Mouse (Mus musculus) stomach, embryonic 16.5 days (tissue): ENCODE results near the gene Isyna1. TPM values are rescaled to one million over a fixed set of nuclear protein-coding genes. Genes with fewer than 3 reads are reported as not detected.

Source experiments
- ATAC-seq: fragments of 200-750 bp; cut with Nextera tagmentation; 2 replicates; pipeline ENCODE4 v1.8.0; 2017; ENCODE audit warnings: moderate number of reproducible peaks, moderate TSS enrichment; ENCODE audit not compliant: insufficient read depth, low FRiP score
- H3K27ac ChIP-seq: fragments of 300-500 bp; sonication (generic); 2 replicates; pipeline ENCODE4 v1.5.1; 2014; ENCODE audit warnings: low read length
- H3K27me3 ChIP-seq: fragments of 300-500 bp; sonication (generic); 2 replicates; pipeline ENCODE4 v1.6.1; 2014; ENCODE audit warnings: low read length, control low read depth, mixed read lengths; ENCODE audit not compliant: control insufficient read depth, insufficient read depth
- H3K36me3 ChIP-seq: fragments of 300-500 bp; sonication (generic); 2 replicates; pipeline ENCODE4 v1.6.1; 2014; ENCODE audit warnings: low read length; ENCODE audit not compliant: control insufficient read depth, insufficient read depth
- H3K4me1 ChIP-seq: fragments of 300-500 bp; sonication (generic); 2 replicates; pipeline ENCODE4 v1.6.1; 2014; ENCODE audit warnings: low read length, control low read depth, mixed read lengths; ENCODE audit not compliant: control insufficient read depth, insufficient read depth
- H3K4me2 ChIP-seq: fragments of 300-500 bp; sonication (generic); 2 replicates; pipeline ENCODE4 v1.6.1; 2014; ENCODE audit warnings: low read depth, low read length, mixed read lengths
- H3K4me3 ChIP-seq: fragments of 300-500 bp; sonication (generic); replicated peaks from 2 replicates; pipeline ENCODE4 v1.5.1; 2014; ENCODE audit warnings: mild to moderate bottlenecking, low read length
- H3K9ac ChIP-seq: fragments of 300-500 bp; sonication (generic); 2 replicates; pipeline ENCODE4 v1.6.1; 2014; ENCODE audit warnings: low read length
- H3K9me3 ChIP-seq: fragments of 300-500 bp; sonication (generic); replicated peaks from 2 replicates; pipeline ENCODE4 v1.6.1; 2016; ENCODE audit warnings: low read length, control low read depth; ENCODE audit not compliant: control insufficient read depth
- WGBS: fragments of 180-500 bp; shearing (Covaris S2); extraction: QIAGEN DNeasy Blood & Tissue Kit; methylation state at CpG from one replicate; pipeline ENCODE4 v1.1.7; 2014; 5-methylcytosine and 5-hydroxymethylcytosine counted together
- polyA plus RNA-seq: library from polyadenylated mRNA; unstranded; fragments of >200 nt; fragmentation: Nextera tagmentation; extraction: Ambion mirVana; gene quantifications from 2 replicates; pipeline ENCODE4 v1.2.1, GENCODE M21; 2015

Gene Isyna1
- polyA plus RNA-seq, 1 experiment from 2014 or later: 104 TPM

- Histone ChIP-seq H3K4me2 (peak overlapping the region; percentile 79), H3K27ac (no peak overlapping the region), H3K9ac (peak overlapping the region; percentile 80), H3K4me3 (peak overlapping the region; percentile 47), H3K27me3 (no peaks in the 10 kb centered on the region), H3K4me1 (peaks cover 66% of the 10 kb centered on the region), H3K36me3 (peaks cover 12% of the 10 kb centered on the region), H3K9me3 (0 out of 2 replicates have a peak, but pooled peaks cover 4% of the 10 kb centered on the region)
- ATAC-seq: peak; percentile 16; the same call in 1 of the 2 replicates
- 5% methylated on average over 29 of the region's 29 CpGs for WGBS
Measured at GRCm38 (mm10) chr8:70598283-70598682, 4.1 kb downstream of the Isyna1 start.

- H3K9ac ChIP-seq: peak overlapping the region; percentile 63
- no peak overlapping the region for H3K27ac ChIP-seq
- H3K36me3 ChIP-seq: peaks cover 12% of the 10 kb centered on the region
- no peaks in the 10 kb centered on the region for H3K27me3 ChIP-seq
- peak overlapping the region; percentile 79 for H3K4me2 ChIP-seq
- peaks cover 62% of the 10 kb centered on the region for H3K4me1 ChIP-seq
- H3K4me3 ChIP-seq: peak overlapping the region; percentile 47
- WGBS: 26% methylated on average over 10 of the region's 10 CpGs
- ATAC-seq: no peak
- 0 out of 2 replicates have a peak, but pooled peaks cover 4% of the 10 kb centered on the region for H3K9me3 ChIP-seq
Measured at GRCm38 (mm10) chr8:70598722-70599121, 4.5 kb downstream of the Isyna1 start.

- H3K4me1 ChIP-seq: peaks cover 59% of the 10 kb centered on the region
- 0 out of 2 replicates have a peak, but pooled peaks cover 4% of the 10 kb centered on the region for H3K9me3 ChIP-seq
- peaks cover 12% of the 10 kb centered on the region for H3K36me3 ChIP-seq
- WGBS: 73% methylated on average over 12 of the region's 12 CpGs
- no peak overlapping the region for H3K4me2 ChIP-seq
- ATAC-seq: no peak
- H3K27me3 ChIP-seq: no peaks in the 10 kb centered on the region
- H3K27ac ChIP-seq: no peak overlapping the region
- peak overlapping the region; percentile 26; the same call in 1 of the 2 replicates for H3K9ac ChIP-seq
- no peak overlapping the region for H3K4me3 ChIP-seq
Measured at GRCm38 (mm10) chr8:70599507-70600290, 5.5 kb downstream of the Isyna1 start.

- Histone ChIP-seq H3K36me3 (peaks cover 12% of the 10 kb centered on the region), H3K4me2 (peak overlapping the region; percentile 41), H3K9ac (peak overlapping the region; percentile 32), H3K27ac (peak overlapping the region; percentile 51; the same call in 1 of the 2 replicates), H3K4me3 (0 out of 2 replicates have a peak overlapping the region, but pooled peaks have one; percentile 7), H3K9me3 (0 out of 2 replicates have a peak, but pooled peaks cover 4% of the 10 kb centered on the region), H3K4me1 (peaks cover 49% of the 10 kb centered on the region), H3K27me3 (no peaks in the 10 kb centered on the region)
- 31% methylated on average over 10 of the region's 10 CpGs for WGBS
- no peak for ATAC-seq
Measured at GRCm38 (mm10) chr8:70600473-70601270, 6.5 kb downstream of the Isyna1 start.

GRCm38 (mm10) chr8:70601271-70601649 is 7.1 kb downstream of the Isyna1 start:
- Histone ChIP-seq H3K4me1 (peaks cover 48% of the 10 kb centered on the region), H3K36me3 (peaks cover 12% of the 10 kb centered on the region), H3K4me3 (0 out of 2 replicates have a peak overlapping the region, but pooled peaks have one; percentile 7), H3K27ac (peak overlapping the region; percentile 51; the same call in 1 of the 2 replicates), H3K27me3 (no peaks in the 10 kb centered on the region), H3K9me3 (0 out of 2 replicates have a peak, but pooled peaks cover 4% of the 10 kb centered on the region), H3K4me2 (peak overlapping the region; percentile 41), H3K9ac (peak overlapping the region; percentile 28; the same call in 1 of the 2 replicates)
- 2% methylated on average over 26 of the region's 26 CpGs for WGBS
- peak; percentile 16; the same call in 1 of the 2 replicates for ATAC-seq

- WGBS: 93% methylated on average over 13 of the region's 13 CpGs
- Histone ChIP-seq H3K9ac (no peak overlapping the region), H3K4me1 (peaks cover 46% of the 10 kb centered on the region), H3K4me2 (no peak overlapping the region), H3K27ac (no peak overlapping the region), H3K36me3 (peaks cover 9% of the 10 kb centered on the region), H3K27me3 (no peaks in the 10 kb centered on the region), H3K4me3 (no peak overlapping the region), H3K9me3 (0 out of 2 replicates have a peak, but pooled peaks cover 4% of the 10 kb centered on the region)
- ATAC-seq: no peak
Measured at GRCm38 (mm10) chr8:70602139-70602811, 8.1 kb downstream of the Isyna1 start.

- no peak overlapping the region for H3K4me3 ChIP-seq
- 86% methylated on average over 7 of the region's 7 CpGs for WGBS
- H3K36me3 ChIP-seq: peaks cover 9% of the 10 kb centered on the region
- H3K4me2 ChIP-seq: no peak overlapping the region
- H3K9ac ChIP-seq: 0 out of 2 replicates have a peak overlapping the region, but pooled peaks have one; percentile 21
- no peak overlapping the region for H3K27ac ChIP-seq
- no peaks in the 10 kb centered on the region for H3K27me3 ChIP-seq
- H3K4me1 ChIP-seq: peaks cover 38% of the 10 kb centered on the region
- 0 out of 2 replicates have a peak, but pooled peaks cover 4% of the 10 kb centered on the region for H3K9me3 ChIP-seq
- no peak for ATAC-seq
Measured at GRCm38 (mm10) chr8:70604558-70604957, 10.4 kb downstream of the Isyna1 start.

- Histone ChIP-seq H3K4me2 (no peak overlapping the region), H3K27ac (no peak overlapping the region), H3K9me3 (0 out of 2 replicates have a peak, but pooled peaks cover 4% of the 10 kb centered on the region), H3K9ac (0 out of 2 replicates have a peak overlapping the region, but pooled peaks have one; percentile 3), H3K36me3 (peaks cover 9% of the 10 kb centered on the region), H3K4me3 (no peak overlapping the region), H3K4me1 (peaks cover 24% of the 10 kb centered on the region), H3K27me3 (no peaks in the 10 kb centered on the region)
- no peak for ATAC-seq
- WGBS: 82% methylated on average over 9 of the region's 9 CpGs
Measured at GRCm38 (mm10) chr8:70605871-70606779, 12.0 kb downstream of the Isyna1 start.
